Mouse (Mus musculus) lung, postnatal 0 days (tissue): Measurements from ENCODE around the gene Col19a1. TPM values are rescaled to one million over a fixed set of nuclear protein-coding genes. Genes with fewer than 3 reads are reported as not detected.

Experiments used
- ATAC-seq: fragments of 200-750 bp; cut with Nextera tagmentation; 2 replicates; pipeline ENCODE4 v1.8.0; 2017; ENCODE audit warnings: moderate library complexity
- DNase-seq: peaks from one replicate; pipeline ENCODE4 v3.0.0-alpha.2; 2016; ENCODE audit warnings: low spot score
- H3K27ac ChIP-seq: fragments of 300-500 bp; sonication (generic); 2 replicates; pipeline ENCODE4 v1.5.1; 2014; ENCODE audit warnings: antibody characterized with exemption, mild to moderate bottlenecking, low read length, mixed read lengths
- H3K27me3 ChIP-seq: fragments of 300-500 bp; sonication (generic); replicated peaks from 2 replicates; pipeline ENCODE4 v1.6.1; 2014; ENCODE audit warnings: low read length, mixed read lengths; ENCODE audit not compliant: insufficient read depth
- H3K36me3 ChIP-seq: fragments of 300-500 bp; sonication (generic); 2 replicates; pipeline ENCODE4 v1.6.1; 2014; ENCODE audit warnings: low read length, mixed read lengths; ENCODE audit not compliant: insufficient read depth
- H3K4me1 ChIP-seq: fragments of 300-500 bp; sonication (generic); 2 replicates; pipeline ENCODE4 v1.6.1; 2014; ENCODE audit warnings: antibody characterized with exemption, low read depth, low read length, mixed read lengths; ENCODE audit not compliant: insufficient read depth
- H3K4me2 ChIP-seq: fragments of 300-500 bp; sonication (generic); replicated peaks from 2 replicates; pipeline ENCODE4 v1.6.1; 2014; ENCODE audit warnings: low read depth, mild to moderate bottlenecking, low read length, moderate library complexity, mixed read lengths
- H3K4me3 ChIP-seq: fragments of 300-500 bp; sonication (generic); 2 replicates; pipeline ENCODE4 v1.5.1; 2014; ENCODE audit warnings: low read depth, low read length
- H3K9ac ChIP-seq: fragments of 300-500 bp; sonication (generic); replicated peaks from 2 replicates; pipeline ENCODE4 v1.6.1; 2014; ENCODE audit warnings: low read depth, mild to moderate bottlenecking
- H3K9me3 ChIP-seq: fragments of 300-500 bp; sonication (generic); 2 replicates; pipeline ENCODE4 v1.6.1; 2016; ENCODE audit warnings: low read length, mixed read lengths
- CTCF ChIP-seq: IDR thresholded peaks from 2 replicates; pipeline ENCODE4 v1.5.1; 2016; ENCODE audit warnings: antibody characterized with exemption, mild to moderate bottlenecking
- EP300 ChIP-seq: IDR thresholded peaks from 2 replicates; pipeline ENCODE4 v1.6.1; 2016; ENCODE audit warnings: antibody characterized with exemption, mild to moderate bottlenecking, control low read depth
- WGBS: fragments of 180-500 bp; shearing (Covaris S2); extraction: QIAGEN DNeasy Blood & Tissue Kit; methylation state at CpG from one replicate; pipeline ENCODE4 v1.1.7; 2014; 5-methylcytosine and 5-hydroxymethylcytosine counted together
- polyA plus RNA-seq: library from polyadenylated mRNA; unstranded; fragments of >200 nt; fragmentation: Nextera tagmentation; extraction: Ambion mirVana; gene quantifications from 2 replicates; pipeline ENCODE4 v1.2.1, GENCODE M21; 2015

The Col19a1 gene
- polyA plus RNA-seq, 1 experiment from 2014 or later: not detected

DNA sequence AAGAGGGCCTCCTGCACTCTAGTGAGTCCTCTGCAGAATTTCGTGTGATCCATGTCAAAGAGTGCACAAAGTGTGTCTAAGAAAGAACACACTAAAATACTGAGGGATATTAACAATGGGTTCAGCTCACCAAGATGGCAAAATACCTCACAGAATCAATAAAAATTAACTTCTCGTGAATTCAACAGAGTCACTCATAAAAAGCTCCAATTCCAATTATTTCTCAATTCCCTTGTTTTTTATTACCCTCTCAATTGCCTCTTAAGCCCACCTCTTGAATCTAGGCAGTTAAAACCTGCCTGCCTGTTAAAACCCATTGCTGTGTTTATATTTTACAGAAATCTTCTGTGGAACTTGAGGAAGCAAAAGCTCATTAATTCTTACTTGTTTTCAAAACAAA lies 277.1 kb downstream of the Col19a1 start:
- no peak for TF ChIP-seq CTCF
- TF ChIP-seq EP300: no peak
- Histone ChIP-seq H3K9ac (no peak overlapping the region), H3K27ac (no peak overlapping the region), H3K27me3 (no peaks in the 10 kb centered on the region), H3K4me1 (no peaks in the 10 kb centered on the region), H3K4me2 (no peak overlapping the region), H3K4me3 (no peak overlapping the region), H3K9me3 (no peaks in the 10 kb centered on the region), H3K36me3 (no peaks in the 10 kb centered on the region)
- ATAC-seq: no peak
- 60% methylated on average over 2 of the region's 2 CpGs for WGBS
- no peak for DNase-seq

DNA sequence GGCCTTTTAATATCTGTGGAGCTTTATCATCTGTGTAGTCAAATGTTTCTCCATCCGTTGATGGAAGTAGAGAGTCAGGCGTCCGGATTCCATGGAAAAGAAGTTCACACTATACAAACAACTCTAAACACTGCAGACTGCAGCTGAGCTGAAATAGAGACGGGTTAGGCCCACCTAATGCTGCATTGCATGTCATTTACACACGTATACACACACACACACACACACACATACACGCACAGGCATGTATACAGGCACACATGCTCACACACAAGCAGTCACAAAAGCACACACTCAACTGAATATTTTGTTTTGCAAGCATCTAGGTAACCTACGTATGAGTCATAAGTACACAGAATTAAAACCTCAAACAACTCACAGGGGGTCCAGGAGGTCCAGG lies 284.2 kb downstream of the Col19a1 start:
- Histone ChIP-seq H3K27ac (no peak overlapping the region), H3K4me1 (no peaks in the 10 kb centered on the region), H3K27me3 (no peaks in the 10 kb centered on the region), H3K4me2 (no peak overlapping the region), H3K9ac (no peak overlapping the region), H3K4me3 (no peak overlapping the region), H3K36me3 (no peaks in the 10 kb centered on the region), H3K9me3 (no peaks in the 10 kb centered on the region)
- no peak for DNase-seq
- TF ChIP-seq EP300 (no peak), CTCF (no peak)
- no peak for ATAC-seq
- 65% methylated on average over 7 of the region's 7 CpGs for WGBS

DNA sequence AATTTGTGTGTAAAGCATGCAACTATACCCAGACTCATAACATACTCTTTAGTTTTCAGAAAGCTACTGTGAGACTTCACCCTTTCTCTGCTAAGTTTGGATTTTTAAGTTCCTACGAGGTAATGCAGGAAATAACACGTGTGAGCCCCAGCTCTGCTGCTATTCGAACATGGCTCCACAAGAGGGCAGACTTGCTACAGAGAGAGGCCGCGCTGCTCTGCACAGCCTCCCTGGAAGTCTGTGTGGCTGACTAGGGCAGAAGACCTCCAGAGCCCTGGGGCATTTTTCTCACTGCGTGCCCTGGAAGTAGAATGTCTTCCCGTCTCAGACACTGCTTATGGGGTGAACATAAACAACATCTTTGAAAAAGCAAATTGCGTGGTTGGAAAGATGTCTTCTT lies 284.6 kb downstream of the Col19a1 start:
- 12% methylated on average over 8 of the region's 8 CpGs for WGBS
- Histone ChIP-seq H3K4me1 (no peaks in the 10 kb centered on the region), H3K27ac (no peak overlapping the region), H3K27me3 (no peaks in the 10 kb centered on the region), H3K4me3 (no peak overlapping the region), H3K4me2 (no peak overlapping the region), H3K9ac (no peak overlapping the region), H3K9me3 (no peaks in the 10 kb centered on the region), H3K36me3 (no peaks in the 10 kb centered on the region)
- ATAC-seq (peak; percentile 46; the same call in 1 of the 2 replicates), DNase-seq (peak; percentile 37)
- TF ChIP-seq EP300 (no peak), CTCF (peak; percentile 74)

DNA sequence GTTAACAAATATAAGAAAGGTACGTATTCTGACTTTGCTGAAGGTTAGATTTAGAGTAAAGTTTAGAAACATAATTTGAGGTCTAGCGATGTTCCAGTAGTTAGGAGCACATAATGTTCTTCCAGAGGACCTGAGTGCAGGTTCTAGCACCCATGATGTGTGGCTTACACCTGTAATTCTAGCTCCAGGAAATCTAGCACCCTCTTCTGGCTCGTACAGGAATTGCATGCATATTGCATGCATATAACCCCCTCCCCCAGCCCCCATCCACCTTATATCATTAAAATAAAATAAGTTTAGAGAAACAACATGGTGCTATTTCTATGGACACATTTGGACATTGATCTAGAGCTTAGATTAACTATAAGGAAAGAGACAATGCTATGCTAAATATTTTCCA lies 286.6 kb downstream of the Col19a1 start:
- Histone ChIP-seq H3K36me3 (no peaks in the 10 kb centered on the region), H3K4me1 (no peaks in the 10 kb centered on the region), H3K27me3 (no peaks in the 10 kb centered on the region), H3K27ac (no peak overlapping the region), H3K4me3 (no peak overlapping the region), H3K9me3 (no peaks in the 10 kb centered on the region), H3K9ac (no peak overlapping the region), H3K4me2 (no peak overlapping the region)
- no peak for TF ChIP-seq EP300
- peak; percentile 17; the same call in 1 of the 2 replicates for TF ChIP-seq CTCF
- ATAC-seq: no peak
- DNase-seq: no peak
- 79% methylated on average over 3 of the region's 3 CpGs for WGBS

DNA sequence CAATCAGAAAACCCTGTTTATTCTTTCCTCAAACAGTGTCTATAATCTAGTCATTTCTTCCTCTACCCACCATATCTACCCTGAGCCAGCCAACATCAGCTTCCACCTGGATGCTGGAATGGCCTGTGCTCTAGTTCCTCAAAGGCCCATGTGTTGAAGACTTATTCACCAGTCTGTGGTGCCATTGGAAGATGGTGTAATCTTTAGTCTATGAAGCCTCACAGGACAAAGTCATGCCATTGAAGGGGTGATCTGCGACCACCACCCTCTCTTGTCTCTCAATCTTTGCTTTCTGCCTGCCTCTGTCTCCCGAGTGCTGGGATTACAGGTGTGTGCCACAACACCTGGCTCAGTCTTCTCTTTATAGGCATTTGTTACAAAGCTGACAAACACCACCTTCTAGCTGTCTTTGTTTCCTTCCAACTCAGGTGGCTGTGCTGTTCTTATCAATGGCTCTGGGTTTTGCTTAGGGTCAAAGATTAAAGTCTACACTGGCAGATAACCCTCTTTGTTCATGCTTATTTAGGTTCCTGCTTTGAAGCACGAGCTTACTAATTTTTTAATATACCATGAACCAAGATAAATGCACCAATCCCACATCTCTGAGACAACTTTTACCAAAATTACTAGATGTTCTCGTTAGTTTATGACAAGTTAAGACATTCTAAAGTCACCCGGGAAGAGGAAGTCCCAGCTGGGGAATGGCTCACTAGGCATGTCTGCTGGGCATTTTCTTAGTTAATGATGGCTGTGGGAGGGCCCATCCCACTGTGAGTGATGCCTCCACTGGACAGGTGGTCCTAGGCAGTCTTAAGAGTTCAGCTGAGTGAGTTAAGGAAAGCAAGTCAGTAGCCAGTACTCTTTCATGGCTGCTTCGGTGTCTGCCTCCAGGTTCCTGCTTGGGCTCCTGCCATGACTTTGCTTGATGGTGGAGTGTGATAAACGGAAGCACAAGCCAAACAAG lies 292.0 kb downstream of the Col19a1 start:
- Histone ChIP-seq H3K4me2 (no peak overlapping the region), H3K27ac (no peak overlapping the region), H3K4me3 (no peak overlapping the region), H3K9me3 (no peaks in the 10 kb centered on the region), H3K9ac (no peak overlapping the region), H3K36me3 (no peaks in the 10 kb centered on the region), H3K4me1 (no peaks in the 10 kb centered on the region), H3K27me3 (no peaks in the 10 kb centered on the region)
- DNase-seq (no peak), ATAC-seq (no peak)
- TF ChIP-seq EP300 (no peak), CTCF (no peak)
- 71% methylated on average over 7 of the region's 7 CpGs for WGBS

DNA sequence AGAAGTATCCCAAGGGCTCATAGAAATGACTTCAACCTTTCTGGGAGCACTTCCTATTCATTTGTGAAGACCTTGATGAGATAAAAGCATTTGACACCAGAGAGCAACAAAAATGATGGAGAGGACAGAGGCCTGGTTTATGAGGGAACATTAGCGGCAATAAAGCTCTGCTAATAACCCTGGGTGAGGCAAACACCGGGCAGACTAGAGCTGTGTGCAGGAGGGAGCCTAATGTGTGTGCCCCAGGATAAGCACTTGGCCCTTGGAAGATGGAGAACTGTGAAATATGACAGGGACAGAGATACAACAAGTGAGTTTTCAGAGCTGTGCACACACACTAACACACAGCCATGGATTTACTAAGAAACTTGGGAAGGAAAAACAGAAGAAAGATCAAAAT lies 294.8 kb downstream of the Col19a1 start:
- WGBS: 66% methylated on average over 2 of the region's 2 CpGs
- no peaks in the 10 kb centered on the region for H3K36me3 ChIP-seq
- H3K4me3 ChIP-seq: no peak overlapping the region
- no peaks in the 10 kb centered on the region for H3K9me3 ChIP-seq
- TF ChIP-seq EP300 (no peak), CTCF (no peak)
- H3K27ac ChIP-seq: no peak overlapping the region
- no peak for ATAC-seq
- H3K4me2 ChIP-seq: no peak overlapping the region
- no peaks in the 10 kb centered on the region for H3K4me1 ChIP-seq
- no peaks in the 10 kb centered on the region for H3K27me3 ChIP-seq
- DNase-seq: no peak
- no peak overlapping the region for H3K9ac ChIP-seq
